Mouse (Mus musculus) CD4-positive, CD25-positive, alpha-beta regulatory T cell, adult 2 months (primary cell): ENCODE results near the gene Acads.

Source experiments
- DNase-seq: peaks from one replicate; pipeline ENCODE4 v3.0.0-alpha.2; 2012; ENCODE audit warnings: low read depth, low spot score

The Acads gene

DNA sequence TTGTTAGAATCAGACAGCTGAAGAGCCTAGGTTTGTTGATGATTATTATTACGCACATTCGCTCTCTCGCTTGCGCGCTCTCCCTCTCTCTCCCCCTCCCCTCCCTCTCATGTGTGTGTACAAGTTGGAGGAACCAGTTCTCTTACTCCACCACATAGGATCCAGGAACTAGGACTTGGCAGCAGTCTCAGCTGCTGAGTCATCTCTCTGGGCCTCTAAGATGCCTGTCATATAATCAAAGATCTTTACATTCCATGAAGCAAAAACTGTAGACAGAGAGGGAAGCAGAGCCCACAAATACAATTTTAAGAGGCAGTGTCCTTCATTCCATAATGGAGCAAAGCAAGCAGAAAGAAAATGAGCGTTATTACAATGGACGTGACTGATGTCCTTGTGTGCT, 47.0 kb downstream of the Acads start:
- no peak for DNase-seq

- DNase-seq = no peak
Observed at GRCm38 (mm10) chr5:115071096-115071901, 47.8 kb downstream of the Acads start.

GRCm38 (mm10) chr5:115070457-115070856, 48.7 kb downstream of the Acads start:
- no peak for DNase-seq

- no peak for DNase-seq
Observed at GRCm38 (mm10) chr5:115069611-115070010, 49.5 kb downstream of the Acads start.

DNA sequence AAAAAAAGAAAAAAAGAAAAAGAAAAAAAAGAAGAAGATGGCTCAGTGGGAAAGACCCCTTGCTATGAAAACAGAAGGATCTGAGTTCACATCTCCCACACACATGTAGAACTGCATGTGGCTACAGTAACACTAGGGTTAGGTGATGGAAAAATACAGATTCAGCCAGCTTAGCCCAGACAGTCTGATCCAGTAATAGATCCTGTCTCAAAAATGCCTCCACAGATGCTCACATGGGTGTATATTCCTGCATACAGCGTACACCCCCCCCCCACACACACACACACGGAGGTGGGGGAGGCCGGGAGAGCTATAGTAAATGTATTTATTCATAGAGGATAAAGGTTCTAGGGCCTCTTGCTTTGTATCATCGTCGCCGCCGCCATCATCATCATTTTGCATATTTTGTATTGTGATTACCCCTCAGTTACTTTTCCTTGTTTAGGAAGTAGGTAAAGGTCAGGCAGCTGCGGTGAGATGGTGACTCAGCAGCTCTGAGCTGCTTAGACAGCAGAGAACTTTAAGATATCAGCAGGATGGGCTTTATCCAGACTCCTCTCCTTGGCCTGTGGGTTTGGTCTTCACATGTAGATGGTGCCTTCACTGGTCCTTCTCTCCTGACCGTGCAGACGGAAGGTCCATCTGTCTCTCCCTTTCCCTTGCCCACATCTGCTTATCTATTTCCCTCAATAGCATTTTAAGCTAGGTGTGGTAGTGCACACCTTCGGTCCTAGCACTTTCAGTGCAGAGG, 50.3 kb downstream of the Acads start:
- no peak for DNase-seq

GRCm38 (mm10) chr5:115066245-115066644, 52.9 kb downstream of the Acads start:
- DNase-seq = no peak

DNA sequence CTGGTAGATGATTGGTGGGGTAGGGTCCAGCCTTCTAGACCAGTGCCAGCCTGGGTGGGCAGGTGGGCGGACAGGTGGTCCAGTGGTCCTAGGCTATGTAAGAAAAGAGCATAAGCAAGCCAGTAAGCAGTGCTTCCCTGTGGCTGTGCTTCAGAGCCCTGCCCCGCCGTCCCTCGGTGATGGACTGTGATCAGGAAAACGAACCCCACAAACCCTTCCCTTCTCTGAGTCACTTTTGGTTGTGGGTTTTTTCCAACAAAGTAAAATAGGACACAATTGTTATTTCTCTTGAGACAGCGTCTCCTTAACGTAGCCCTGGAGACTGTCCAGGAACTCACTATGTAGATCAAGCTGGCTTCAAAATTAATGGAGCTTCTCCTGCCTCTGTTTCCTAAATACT, 55.8 kb downstream of the Acads start:
- no peak for DNase-seq

- no peak for DNase-seq
Observed at GRCm38 (mm10) chr5:115062566-115062965, 56.6 kb downstream of the Acads start.

- DNase-seq = no peak
Observed at GRCm38 (mm10) chr5:115060977-115061376, 58.2 kb downstream of the Acads start.
